Mouse (Mus musculus): ENCODE results near the gene Ly6g5b. TPM values are rescaled to one million over a fixed set of nuclear protein-coding genes. Genes with fewer than 3 reads are reported as not detected.

Ly6g5b gene
- total RNA-seq (2023) = 0.61 TPM

GRCm38 (mm10) chr17:35115046-35116019 is at the start of gene Ly6g5b:
TSS of gene Ly6g5b (minus strand) at chr17:35115428.

GRCm38 (mm10) chr17:35134801-35135590 is 19.8 kb upstream of the Ly6g5b start, which contains the start of gene Bag6:
TSS of gene Bag6 (plus strand) at chr17:35135178.

GRCm38 (mm10) chr17:35131500-35132173 is 16.4 kb upstream of the Ly6g5b start, which contains the start of gene Apom:
TSS of gene Apom (minus strand) at chr17:35132050.

GRCm38 (mm10) chr17:35126206-35126611 is 11.0 kb upstream of the Ly6g5b start, which contains the start of gene D17H6S53E:
TSS of gene D17H6S53E (plus strand) at chr17:35126373.

GRCm38 (mm10) chr17:35121871-35122303 is 6.7 kb upstream of the Ly6g5b start, which contains the start of gene Csnk2b:
TSS of gene Csnk2b (minus strand) at chr17:35122053.

GRCm38 (mm10) chr17:35121143-35121799 is 6.0 kb upstream of the Ly6g5b start, which contains the start of gene Gpank1:
TSS of gene Gpank1 (plus strand) at chr17:35121455.

GRCm38 (mm10) chr17:35108097-35108496 is 7.1 kb downstream of the Ly6g5b start, which contains the start of gene Ly6g5c:
TSS of gene Ly6g5c (plus strand) at chr17:35108279.

GRCm38 (mm10) chr17:35088825-35089644 is 26.2 kb downstream of the Ly6g5b start, which contains the start of gene Abhd16a:
TSS of gene Abhd16a (plus strand) at chr17:35089263.

GRCm38 (mm10) chr17:35085208-35085865 is 29.9 kb downstream of the Ly6g5b start, which contains the start of gene Ly6g6f:
TSS of gene Ly6g6f (minus strand) at chr17:35085610.

GRCm38 (mm10) chr17:35077786-35078233 is 37.4 kb downstream of the Ly6g5b start, which contains the start of gene Ly6g6d:
TSS of gene Ly6g6d (minus strand) at chr17:35078065.

GRCm38 (mm10) chr17:35076507-35077176 is 38.6 kb downstream of the Ly6g5b start, which contains the start of gene Ly6g6e:
TSS of gene Ly6g6e (plus strand) at chr17:35076902.

GRCm38 (mm10) chr17:35066084-35066483 is 49.1 kb downstream of the Ly6g5b start, which contains the start of gene Mpig6b:
TSS of gene Mpig6b (minus strand) at chr17:35066184.

GRCm38 (mm10) chr17:35064951-35065947 is 50.0 kb downstream of the Ly6g5b start, which contains the start of gene Ly6g6c:
TSS of gene Ly6g6c (plus strand) at chr17:35065388.

All from CD8-positive naive resting alpha-beta T cell, adult 57 days (primary cell).